Mouse (Mus musculus) splenic B cell, adult 2 months (primary cell): ENCODE measurements around the gene Gltpd2.
"Not testable (repeated sequence)": the region's sequence is repeated elsewhere in the genome, so short reads cannot be mapped to it uniquely, and the experiment has no call there.

Experiments
- DNase-seq: peaks from one replicate; pipeline ENCODE4 v3.0.0-alpha.2; 2011; ENCODE audit warnings: low read depth, low spot score
- H3K27me3 ChIP-seq: 2 replicates; pipeline ENCODE4 v1.6.1; 2012; ENCODE audit warnings: mild to moderate bottlenecking, low read length, moderate library complexity, mixed read lengths; ENCODE audit not compliant: control insufficient read depth, poor library complexity, insufficient read depth, severe bottlenecking
- H3K36me3 ChIP-seq: 2 replicates; pipeline ENCODE4 v1.6.1; 2012; ENCODE audit warnings: mild to moderate bottlenecking, low read length, moderate library complexity, mixed read lengths; ENCODE audit not compliant: control insufficient read depth, poor library complexity, insufficient read depth, severe bottlenecking

Gene Gltpd2

GRCm38 (mm10) chr11:70509753-70510564 lies 9.0 kb upstream of the Gltpd2 start:
- Histone ChIP-seq H3K27me3 (no peaks in the 10 kb centered on the region), H3K36me3 (no peaks in the 10 kb centered on the region)
- peak; percentile 79 for DNase-seq

DNA sequence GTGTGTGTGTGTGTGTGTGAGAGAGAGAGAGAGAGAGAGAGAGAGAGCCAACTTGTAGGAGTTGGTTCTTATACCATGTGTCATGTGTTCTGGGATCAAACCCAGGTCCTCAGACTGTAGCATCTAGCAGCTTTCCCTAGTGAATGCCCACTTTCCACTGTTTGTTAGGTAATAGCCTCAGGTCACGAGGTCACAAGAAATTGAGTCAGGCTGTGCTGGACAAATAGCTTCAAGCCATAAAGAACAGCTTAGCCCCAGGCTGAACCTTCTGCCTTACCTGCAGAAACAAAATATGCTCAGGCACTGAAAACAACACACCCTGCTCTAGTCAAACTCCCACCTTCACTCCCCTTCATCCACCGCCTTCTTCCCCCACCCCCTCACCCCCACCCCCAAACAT lies 7.8 kb upstream of the Gltpd2 start:
- Histone ChIP-seq H3K27me3 (no peaks in the 10 kb centered on the region), H3K36me3 (no peaks in the 10 kb centered on the region)
- no peak for DNase-seq

DNA sequence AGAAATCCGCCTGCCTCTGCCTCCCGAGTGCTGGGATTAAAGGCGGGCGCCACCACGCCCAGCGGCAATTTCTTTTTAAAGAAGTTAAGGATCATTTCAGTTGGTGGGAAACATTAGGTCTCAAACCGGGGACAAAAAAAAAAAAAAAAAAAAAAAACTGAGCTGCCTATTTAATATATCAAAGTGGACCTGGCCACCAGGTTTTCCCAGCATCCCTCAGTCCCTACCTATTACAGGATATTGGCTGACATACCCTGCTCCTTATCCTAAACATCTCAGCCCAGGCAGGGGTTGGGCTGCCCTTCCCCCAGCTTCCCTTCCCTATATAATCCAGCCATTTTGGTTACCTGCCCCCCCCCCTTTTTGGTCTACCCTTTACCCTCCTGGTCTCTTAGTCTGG lies 7.2 kb upstream of the Gltpd2 start:
- no peaks in the 10 kb centered on the region for H3K36me3 ChIP-seq
- no peaks in the 10 kb centered on the region for H3K27me3 ChIP-seq
- DNase-seq: no peak

DNA sequence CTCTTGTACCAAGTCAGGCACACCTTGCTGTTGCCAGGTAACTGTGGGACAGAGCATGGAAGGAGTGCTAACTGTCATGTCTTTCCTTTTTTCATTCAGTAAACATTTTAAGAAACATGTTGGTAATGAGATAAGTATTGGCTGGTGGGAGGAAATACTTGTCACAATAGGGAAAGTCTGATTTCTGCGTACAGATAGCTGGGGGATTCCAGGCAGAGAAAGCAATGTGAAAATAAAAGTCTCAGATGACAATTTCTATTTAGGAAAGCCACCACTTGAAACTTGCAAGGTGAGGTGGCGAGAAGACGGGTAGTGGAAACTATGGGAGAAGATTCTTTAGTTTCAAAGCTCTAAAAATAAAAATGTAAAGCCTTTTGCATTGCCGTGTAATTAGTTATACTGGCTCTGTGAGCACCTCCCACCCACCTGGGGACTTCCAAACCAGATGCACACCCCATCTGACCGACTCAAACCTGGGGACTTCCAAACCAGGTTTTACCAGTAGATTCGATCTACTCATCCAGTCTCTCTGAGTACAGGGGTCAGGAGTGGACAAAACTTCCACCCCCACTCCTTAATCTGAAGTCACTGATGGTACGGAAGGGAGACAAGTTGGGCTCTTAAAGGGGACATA lies 6.2 kb upstream of the Gltpd2 start:
- Histone ChIP-seq H3K36me3 (no peaks in the 10 kb centered on the region), H3K27me3 (no peaks in the 10 kb centered on the region)
- no peak for DNase-seq

GRCm38 (mm10) chr11:70513520-70513919 lies 5.5 kb upstream of the Gltpd2 start:
- no peaks in the 10 kb centered on the region for H3K36me3 ChIP-seq
- no peaks in the 10 kb centered on the region for H3K27me3 ChIP-seq
- no peak for DNase-seq

DNA sequence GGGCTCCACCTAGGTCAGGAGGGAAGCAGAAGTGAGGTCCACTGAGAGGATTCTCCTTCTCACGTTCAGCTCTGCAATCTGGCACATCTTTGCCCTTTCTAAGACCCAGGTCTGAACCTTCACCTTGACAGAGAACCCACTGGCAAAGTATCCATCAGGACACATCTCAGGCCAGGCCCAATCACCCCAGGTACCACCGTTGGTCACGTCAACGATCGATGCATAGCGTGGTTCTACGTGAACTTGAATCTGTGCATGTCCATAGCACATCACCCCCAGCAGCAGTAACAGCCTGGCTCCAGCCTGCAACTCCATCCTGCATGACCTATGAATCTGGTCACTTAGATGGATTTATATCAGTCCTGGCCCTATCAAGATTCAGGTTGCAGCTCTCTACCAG lies 4.7 kb upstream of the Gltpd2 start, which contains the start of gene Vmo1:
TSS of gene Vmo1 (minus strand) at position 329 of the 400 bp plus-strand sequence.
- Histone ChIP-seq H3K27me3 (no peaks in the 10 kb centered on the region), H3K36me3 (no peaks in the 10 kb centered on the region)
- DNase-seq: no peak

DNA sequence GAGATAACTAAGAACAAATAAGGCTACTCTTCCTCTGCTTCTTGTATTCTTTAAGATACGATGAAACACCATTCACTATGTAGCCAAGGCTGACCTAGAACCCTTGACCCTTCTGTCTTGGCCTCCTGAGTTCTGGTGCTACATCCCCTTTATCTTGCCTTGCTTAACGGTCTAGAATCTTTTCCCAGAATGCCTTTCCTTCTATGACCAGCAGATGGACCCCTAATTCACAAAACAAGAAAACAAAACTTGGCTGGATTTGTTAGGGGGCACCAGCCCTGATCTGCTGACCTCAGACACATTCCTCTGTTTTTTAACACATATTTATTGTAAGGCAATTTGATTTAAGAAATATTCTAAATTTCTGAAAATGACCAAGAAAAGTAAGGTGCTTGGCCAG lies 2.6 kb upstream of the Gltpd2 start:
- H3K36me3 ChIP-seq: no peaks in the 10 kb centered on the region
- H3K27me3 ChIP-seq: no peaks in the 10 kb centered on the region
- DNase-seq: peak; percentile 76

GRCm38 (mm10) chr11:70518436-70518835 lies 560 bp upstream of the Gltpd2 start:
- no peaks in the 10 kb centered on the region for H3K36me3 ChIP-seq
- no peak for DNase-seq
- no peaks in the 10 kb centered on the region for H3K27me3 ChIP-seq

DNA sequence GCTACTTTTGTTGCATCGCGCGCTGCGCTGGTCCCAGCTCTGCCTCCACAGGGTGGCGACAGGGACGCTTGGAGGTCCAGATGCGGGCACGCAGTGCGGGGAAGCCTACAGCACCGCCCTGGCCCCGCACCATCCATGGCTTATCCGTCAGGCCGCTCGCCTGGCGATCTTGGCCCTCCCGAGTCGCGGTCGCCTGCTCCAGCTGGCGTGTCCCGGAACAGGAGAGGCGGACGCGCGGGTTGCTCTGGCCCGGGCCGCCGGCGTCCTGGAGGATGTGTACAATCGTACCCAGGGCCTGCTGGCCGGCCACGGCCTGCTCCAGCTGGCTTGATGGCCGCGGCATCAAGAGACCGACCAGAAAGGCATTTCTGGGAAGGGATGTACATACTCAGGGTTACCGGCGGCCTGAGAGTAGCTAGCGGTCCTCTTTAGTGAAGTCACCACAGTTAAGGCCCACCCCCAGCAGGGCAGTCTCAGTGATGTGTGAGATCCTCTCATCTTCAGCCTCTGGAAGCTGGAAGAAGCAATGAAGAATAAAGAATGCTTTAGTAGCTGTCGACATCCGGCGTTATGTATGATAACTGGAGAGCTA lies 1.3 kb downstream of the Gltpd2 start:
- no peak for DNase-seq
- no peaks in the 10 kb centered on the region for H3K36me3 ChIP-seq
- no peaks in the 10 kb centered on the region for H3K27me3 ChIP-seq

- not testable (repeated sequence) for DNase-seq, H3K36me3 ChIP-seq, H3K27me3 ChIP-seq
Measured at GRCm38 (mm10) chr11:70523306-70523989, 4.5 kb downstream of the Gltpd2 start.

- no peaks in the 10 kb centered on the region; the same call in 1 of the 2 replicates for H3K27me3 ChIP-seq
- H3K36me3 ChIP-seq: peaks cover 6% of the 10 kb centered on the region; the same call in 1 of the 2 replicates
- no peak for DNase-seq
Measured at GRCm38 (mm10) chr11:70524782-70525181, 5.8 kb downstream of the Gltpd2 start.

GRCm38 (mm10) chr11:70525184-70525678 lies 6.2 kb downstream of the Gltpd2 start, which contains the start of gene Psmb6:
Gene Psmb6, plus strand, starts transcription at chr11:70525367.
- peak; percentile 97 for DNase-seq
- no peaks in the 10 kb centered on the region; the same call in 1 of the 2 replicates for H3K27me3 ChIP-seq
- H3K36me3 ChIP-seq: peaks cover 6% of the 10 kb centered on the region; the same call in 1 of the 2 replicates

- no peaks in the 10 kb centered on the region; the same call in 1 of the 2 replicates for H3K27me3 ChIP-seq
- no peak for DNase-seq
- H3K36me3 ChIP-seq: peaks cover 6% of the 10 kb centered on the region; the same call in 1 of the 2 replicates
Measured at GRCm38 (mm10) chr11:70525726-70526125, 6.7 kb downstream of the Gltpd2 start.

- Histone ChIP-seq H3K36me3 (peaks cover 6% of the 10 kb centered on the region; the same call in 1 of the 2 replicates), H3K27me3 (no peaks in the 10 kb centered on the region; the same call in 1 of the 2 replicates)
- no peak for DNase-seq
Measured at GRCm38 (mm10) chr11:70526211-70526610, 7.2 kb downstream of the Gltpd2 start.
